Mouse (Mus musculus): ENCODE measurements around the gene Zbtb20. TPM values are rescaled to one million over a fixed set of nuclear protein-coding genes. Genes with fewer than 3 reads are reported as not detected.

Gene Zbtb20
- total and polyA plus RNA-seq, 3 experiments: 31.1 to 199 (median 161) TPM

DNA sequence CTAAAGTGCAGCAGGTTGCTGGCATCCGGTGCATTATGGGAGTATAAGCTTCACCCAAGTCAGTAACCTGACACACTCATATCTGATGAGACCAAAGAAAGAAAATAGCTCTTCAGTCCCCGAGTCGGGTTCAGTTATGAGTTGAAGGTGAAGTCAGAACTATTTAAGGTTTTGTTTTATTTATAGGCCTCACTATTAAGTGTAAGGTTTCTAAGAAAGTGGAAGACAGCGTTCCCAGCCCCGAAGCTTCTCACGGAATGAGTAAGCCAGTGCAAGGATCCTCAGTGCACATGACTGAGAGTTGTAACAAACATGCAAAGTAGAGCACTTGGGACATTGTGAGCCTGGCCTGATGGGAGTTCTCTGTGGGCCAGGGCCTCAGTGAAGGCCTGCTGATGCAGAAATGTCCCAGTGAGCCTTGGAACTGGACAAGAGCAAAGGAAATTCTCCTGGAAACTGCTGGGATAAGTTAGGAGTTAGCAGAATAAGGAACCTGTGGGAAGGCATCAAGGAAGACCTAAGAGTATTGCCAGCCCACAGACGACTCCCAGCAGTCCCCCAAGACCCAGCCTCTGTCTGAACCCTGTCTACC, 507.6 kb downstream of the Zbtb20 start:
- H3K36me3 ChIP-seq (ENCODE audit: control insufficient read depth, insufficient read depth, low read length): peaks cover 40% of the 10 kb centered on the region
- WGBS: 57% methylated on average over 7 of the region's 7 CpGs
- peak overlapping the region; percentile 54; the same call in 1 of the 2 replicates for H3K27ac ChIP-seq
- H3K27me3 ChIP-seq (ENCODE audit: control insufficient read depth, insufficient read depth, low read length): no peaks in the 10 kb centered on the region
- intact Hi-C loops (cut with DNase I): no loop called here
- H3K9ac ChIP-seq (ENCODE audit: low read depth, low read length): no peak overlapping the region
- no peak overlapping the region for H3K4me3 ChIP-seq
- peaks cover 5% of the 10 kb centered on the region for H3K79me2 ChIP-seq (replicated peaks; ENCODE audit: control insufficient read depth, insufficient read depth, low read length)
- DNase-seq: no peak
- no peak for TF ChIP-seq EP300 (IDR thresholded peaks at IDR 0.05; ENCODE audit: insufficient read depth, low read depth, low read length)
- TF ChIP-seq CTCF (IDR thresholded peaks at IDR 0.05): no peak
- peaks cover 22% of the 10 kb centered on the region for H3K4me1 ChIP-seq (ENCODE audit: control insufficient read depth, insufficient read depth, low read length)

DNA sequence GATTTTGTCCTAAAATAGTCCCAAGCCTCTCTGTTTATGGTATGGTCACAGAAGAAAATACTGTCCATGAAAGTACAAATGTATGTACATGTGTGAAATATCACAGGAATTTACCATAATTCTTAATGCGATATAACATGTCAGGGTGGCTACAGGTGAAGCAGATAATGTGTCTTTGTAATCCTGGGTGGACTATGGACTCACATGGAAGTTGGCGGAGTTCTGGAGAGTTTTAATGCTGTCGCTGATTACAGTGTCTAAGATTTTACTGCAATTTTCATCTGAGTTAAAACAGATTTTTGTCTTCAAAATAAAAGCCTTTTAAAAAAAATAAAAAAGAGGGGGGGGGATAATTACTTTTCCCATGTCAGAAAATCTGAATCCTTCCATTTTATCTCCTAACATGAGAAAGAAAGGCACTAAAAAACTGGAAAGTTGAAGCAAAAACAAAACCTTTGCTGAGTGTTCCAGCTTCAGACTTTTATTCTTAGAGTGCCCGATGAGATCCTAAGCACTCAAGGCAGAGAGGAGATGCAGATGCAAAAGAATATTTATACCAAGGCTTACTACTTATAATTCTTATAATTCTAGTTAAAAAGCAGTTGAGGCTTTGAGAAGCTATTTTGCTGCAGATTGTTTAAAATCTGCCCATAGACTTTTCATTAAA, 509.4 kb downstream of the Zbtb20 start:
- intact Hi-C loops (cut with DNase I): no loop called here
- no peak overlapping the region for H3K4me3 ChIP-seq
- peaks cover 5% of the 10 kb centered on the region for H3K79me2 ChIP-seq (replicated peaks; ENCODE audit: control insufficient read depth, insufficient read depth, low read length)
- H3K4me1 ChIP-seq (ENCODE audit: control insufficient read depth, insufficient read depth, low read length): peaks cover 18% of the 10 kb centered on the region
- TF ChIP-seq EP300 (IDR thresholded peaks at IDR 0.05; ENCODE audit: insufficient read depth, low read depth, low read length) (no peak), CTCF (IDR thresholded peaks at IDR 0.05) (no peak), POLR2A (IDR thresholded peaks at IDR 0.05; ENCODE audit: insufficient read depth, low read depth, low read length) (no peak)
- H3K36me3 ChIP-seq (ENCODE audit: control insufficient read depth, insufficient read depth, low read length): peaks cover 45% of the 10 kb centered on the region
- H3K9ac ChIP-seq (ENCODE audit: low read depth, low read length): no peak overlapping the region
- H3K27me3 ChIP-seq (ENCODE audit: control insufficient read depth, insufficient read depth, low read length): no peaks in the 10 kb centered on the region
- 80% methylated on average over 4 of the region's 4 CpGs for WGBS
- no peak for DNase-seq
- H3K27ac ChIP-seq: no peak overlapping the region

DNA sequence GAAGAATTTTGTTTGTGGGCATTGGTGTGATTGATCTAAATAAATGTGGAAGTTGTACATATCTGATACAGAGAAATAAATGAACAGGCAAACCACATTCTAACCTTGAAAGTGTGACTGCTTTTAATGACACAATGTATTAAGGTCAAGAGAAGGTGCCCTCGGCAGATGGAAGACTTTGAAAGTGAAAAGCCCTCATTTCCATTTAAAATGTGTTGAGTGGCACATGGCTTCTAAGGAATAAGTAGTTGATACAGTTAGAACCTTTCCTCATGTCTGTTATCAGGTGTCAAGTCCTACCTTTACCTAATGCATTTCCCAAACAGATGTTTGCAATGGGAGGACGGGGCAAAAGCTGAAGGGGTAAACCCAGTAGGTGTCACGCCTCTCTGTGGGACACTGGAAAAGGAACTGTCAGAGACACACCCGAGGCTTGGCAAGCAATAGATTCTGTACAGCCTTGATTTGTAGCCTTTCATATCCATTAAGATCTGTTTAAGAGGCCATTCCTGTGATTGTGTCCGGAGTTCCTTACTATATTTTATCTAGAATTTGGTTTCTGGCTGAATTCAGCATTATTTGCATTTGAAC, 510.0 kb downstream of the Zbtb20 start:
- no peak for DNase-seq
- intact Hi-C loops (cut with DNase I): no loop called here
- H3K9ac ChIP-seq (ENCODE audit: low read depth, low read length): no peak overlapping the region
- H3K36me3 ChIP-seq (ENCODE audit: control insufficient read depth, insufficient read depth, low read length): peaks cover 46% of the 10 kb centered on the region
- peaks cover 5% of the 10 kb centered on the region for H3K79me2 ChIP-seq (replicated peaks; ENCODE audit: control insufficient read depth, insufficient read depth, low read length)
- peak overlapping the region; percentile 13; the same call in 1 of the 2 replicates for H3K27ac ChIP-seq
- no peak for TF ChIP-seq POLR2A (IDR thresholded peaks at IDR 0.05; ENCODE audit: insufficient read depth, low read depth, low read length)
- no peak for TF ChIP-seq CTCF (IDR thresholded peaks at IDR 0.05)
- no peak for TF ChIP-seq EP300 (IDR thresholded peaks at IDR 0.05; ENCODE audit: insufficient read depth, low read depth, low read length)
- no peaks in the 10 kb centered on the region for H3K27me3 ChIP-seq (ENCODE audit: control insufficient read depth, insufficient read depth, low read length)
- H3K4me3 ChIP-seq: no peak overlapping the region
- peaks cover 18% of the 10 kb centered on the region for H3K4me1 ChIP-seq (ENCODE audit: control insufficient read depth, insufficient read depth, low read length)
- WGBS: 50% methylated on average over 5 of the region's 5 CpGs

DNA sequence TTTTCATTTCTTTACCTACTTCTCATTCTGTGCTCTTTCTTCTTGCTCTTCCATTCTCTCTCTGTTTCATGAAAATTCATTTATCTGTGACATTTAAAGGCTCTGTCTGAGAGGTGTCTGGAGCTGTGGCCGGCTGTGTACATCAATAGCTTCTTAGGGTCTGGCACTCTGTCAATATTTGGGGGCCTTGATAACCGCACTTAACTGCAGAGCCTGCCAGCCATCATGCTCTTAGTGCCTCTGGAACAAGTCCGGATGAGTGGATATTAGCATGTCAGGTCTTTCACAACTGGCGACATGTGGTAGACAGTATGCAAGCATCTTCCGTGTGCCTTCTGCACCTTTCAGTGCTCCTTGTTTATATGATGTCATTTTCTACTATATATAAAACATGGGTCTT, 510.7 kb downstream of the Zbtb20 start:
- 55% methylated on average over 5 of the region's 5 CpGs for WGBS
- DNase-seq: no peak
- no peak overlapping the region for H3K9ac ChIP-seq (ENCODE audit: low read depth, low read length)
- no peak overlapping the region for H3K4me3 ChIP-seq
- peaks cover 41% of the 10 kb centered on the region for H3K36me3 ChIP-seq (ENCODE audit: control insufficient read depth, insufficient read depth, low read length)
- intact Hi-C loops (cut with DNase I): no loop called here
- peak overlapping the region; percentile 13; the same call in 1 of the 2 replicates for H3K27ac ChIP-seq
- no peaks in the 10 kb centered on the region for H3K27me3 ChIP-seq (ENCODE audit: control insufficient read depth, insufficient read depth, low read length)
- peaks cover 17% of the 10 kb centered on the region for H3K4me1 ChIP-seq (ENCODE audit: control insufficient read depth, insufficient read depth, low read length)
- no peak for TF ChIP-seq EP300 (IDR thresholded peaks at IDR 0.05; ENCODE audit: insufficient read depth, low read depth, low read length)
- TF ChIP-seq POLR2A (IDR thresholded peaks at IDR 0.05; ENCODE audit: insufficient read depth, low read depth, low read length): no peak
- no peak for TF ChIP-seq CTCF (IDR thresholded peaks at IDR 0.05)
- peaks cover 6% of the 10 kb centered on the region for H3K79me2 ChIP-seq (replicated peaks; ENCODE audit: control insufficient read depth, insufficient read depth, low read length)

DNA sequence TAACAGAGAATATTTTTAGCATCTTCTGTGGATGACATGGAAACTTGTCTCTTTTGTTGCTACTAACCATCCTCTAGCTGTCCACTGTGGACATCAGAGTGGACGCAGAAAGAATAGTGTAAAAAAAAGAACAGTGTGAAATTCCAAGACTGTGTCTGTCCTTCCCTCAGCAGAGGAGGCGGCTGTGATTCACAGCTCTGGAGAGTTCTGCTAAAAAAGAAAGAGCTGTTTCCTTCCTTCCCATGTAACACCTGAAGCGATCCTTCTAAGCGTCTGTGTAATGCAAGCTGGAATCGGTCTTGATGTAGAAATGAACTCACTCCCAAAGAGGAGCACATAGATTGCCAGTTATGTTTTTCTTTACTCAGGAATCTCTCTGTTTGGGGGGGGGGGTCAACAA, 512.7 kb downstream of the Zbtb20 start:
- Histone ChIP-seq H3K27ac (no peak overlapping the region), H3K9ac (ENCODE audit: low read depth, low read length) (no peak overlapping the region), H3K27me3 (ENCODE audit: control insufficient read depth, insufficient read depth, low read length) (no peaks in the 10 kb centered on the region), H3K4me1 (ENCODE audit: control insufficient read depth, insufficient read depth, low read length) (peaks cover 10% of the 10 kb centered on the region), H3K36me3 (ENCODE audit: control insufficient read depth, insufficient read depth, low read length) (peaks cover 31% of the 10 kb centered on the region), H3K79me2 (replicated peaks; ENCODE audit: control insufficient read depth, insufficient read depth, low read length) (peaks cover 3% of the 10 kb centered on the region; the same call in 1 of the 2 replicates), H3K4me3 (no peak overlapping the region)
- intact Hi-C loops (cut with DNase I): no loop called here
- TF ChIP-seq CTCF (IDR thresholded peaks at IDR 0.05) (no peak), EP300 (IDR thresholded peaks at IDR 0.05; ENCODE audit: insufficient read depth, low read depth, low read length) (no peak), POLR2A (IDR thresholded peaks at IDR 0.05; ENCODE audit: insufficient read depth, low read depth, low read length) (no peak)
- 65% methylated on average over 5 of the region's 5 CpGs for WGBS
- no peak for DNase-seq

DNA sequence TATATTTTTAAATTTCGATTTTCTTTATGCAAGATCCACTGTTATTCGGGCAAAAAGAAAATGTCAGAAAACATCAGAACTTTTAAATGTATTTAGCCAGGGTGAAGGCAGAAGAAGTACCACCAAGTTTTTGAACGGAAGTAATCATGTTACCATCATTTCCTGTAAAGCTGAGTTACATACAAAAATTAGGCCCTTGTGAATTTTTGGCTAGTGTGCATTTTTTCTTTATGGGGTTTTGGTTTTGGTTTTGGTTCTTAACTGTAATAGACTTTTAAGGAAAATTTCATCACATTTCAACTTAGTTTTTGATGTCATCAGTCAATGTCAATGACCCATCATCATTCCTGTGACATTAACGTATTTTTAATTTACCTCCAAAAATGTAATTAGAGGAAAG, 514.7 kb downstream of the Zbtb20 start:
- Histone ChIP-seq H3K4me1 (ENCODE audit: control insufficient read depth, insufficient read depth, low read length) (peaks cover 20% of the 10 kb centered on the region), H3K4me3 (no peak overlapping the region), H3K79me2 (replicated peaks; ENCODE audit: control insufficient read depth, insufficient read depth, low read length) (peaks cover 4% of the 10 kb centered on the region), H3K36me3 (ENCODE audit: control insufficient read depth, insufficient read depth, low read length) (peaks cover 40% of the 10 kb centered on the region), H3K27ac (no peak overlapping the region), H3K9ac (ENCODE audit: low read depth, low read length) (no peak overlapping the region), H3K27me3 (ENCODE audit: control insufficient read depth, insufficient read depth, low read length) (no peaks in the 10 kb centered on the region)
- no peak for DNase-seq
- WGBS: 88% methylated on average over 4 of the region's 4 CpGs
- TF ChIP-seq CTCF (IDR thresholded peaks at IDR 0.05) (no peak), EP300 (IDR thresholded peaks at IDR 0.05; ENCODE audit: insufficient read depth, low read depth, low read length) (no peak), POLR2A (IDR thresholded peaks at IDR 0.05; ENCODE audit: insufficient read depth, low read depth, low read length) (no peak)
- intact Hi-C loops (cut with DNase I): loop anchor here (5.0 kb wide), 1 partner anchor 202 kb away; no protein-coding TSS in a partner anchor

Measured in heart, adult 2 months (tissue).